Comparison of ENCODE assay signal across 20 mouse cellular contexts in the genomic region with DNA sequence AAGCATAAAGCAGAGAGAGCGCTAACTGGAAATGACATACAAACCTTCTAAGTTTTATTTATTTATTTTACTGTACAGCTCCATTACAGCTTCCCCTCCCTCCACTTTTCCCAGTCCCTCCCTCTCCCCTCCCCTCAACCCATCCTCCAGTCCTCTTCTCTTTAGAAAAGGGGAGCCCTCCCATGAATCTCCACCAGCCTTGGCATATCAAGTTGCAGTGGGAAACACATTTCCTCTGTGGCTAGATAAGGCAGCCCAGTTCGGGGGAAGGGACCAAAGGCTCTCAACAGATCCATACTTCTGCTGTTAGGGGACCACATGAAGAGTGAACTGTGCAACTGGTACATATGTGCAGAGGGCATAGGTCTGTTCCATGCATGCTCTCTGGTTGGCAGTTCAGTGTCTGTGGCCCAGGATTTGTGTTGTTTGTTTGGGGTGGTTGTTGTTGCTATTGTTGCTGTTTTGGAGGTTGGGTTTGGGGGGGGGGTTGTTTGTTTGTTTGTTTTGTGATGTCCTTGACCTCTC.
"Had no signal": no experiment of that assay in that cellular context is flagged by ENCODE, and none has a peak within 500 bp of the region (broad histone marks: within the 10 kb centered on the region; RNA-seq: fewer than 3 reads in every experiment).

No protein-coding gene starts in this region.

- DNase-seq: kidney, adult 11 months; kidney, adult 9 months; layer of hippocampus, adult 9-11 months; liver, postnatal 0 days; lung, embryonic 14.5 days; retina, postnatal 1 day; right cerebral cortex, postnatal 25 days; spleen, adult 18-20 months; thymus, postnatal 25 days had no signal

- H3K9ac ChIP-seq: limb, embryonic 13.5 days; liver, embryonic 14.5 days; liver, postnatal 0 days; lung, embryonic 14.5 days; midbrain, embryonic 12.5 days; neural tube, embryonic 13.5 days; stomach, embryonic 15.5 days had no signal

- H3K9me3 ChIP-seq: limb, embryonic 10.5 days; limb, embryonic 13.5 days; midbrain, embryonic 12.5 days; neural tube, embryonic 13.5 days; stomach, embryonic 15.5 days had no signal

- H3K36me3 ChIP-seq: limb, embryonic 10.5 days; limb, embryonic 13.5 days; midbrain, embryonic 12.5 days; neural tube, embryonic 13.5 days; stomach, embryonic 15.5 days had no signal

- ATAC-seq: liver, postnatal 0 days; lung, postnatal 0 days; midbrain, embryonic 16.5 days had no signal

- H3K4me1 ChIP-seq: limb, embryonic 10.5 days; limb, embryonic 13.5 days; midbrain, embryonic 12.5 days; neural tube, embryonic 13.5 days; stomach, embryonic 15.5 days had no signal

- H3K4me3 ChIP-seq: layer of hippocampus, adult 2 months; limb, embryonic 10.5 days; limb, embryonic 13.5 days; midbrain, embryonic 12.5 days; myocyte; neural tube, embryonic 13.5 days; stomach, embryonic 15.5 days had no signal

- H3K27ac ChIP-seq: layer of hippocampus, adult 2 months; limb, embryonic 10.5 days; limb, embryonic 13.5 days; liver, embryonic 14.5 days; macrophage; midbrain, embryonic 12.5 days; neural tube, embryonic 13.5 days; stomach, embryonic 15.5 days had no signal

- H3K4me2 ChIP-seq: limb, embryonic 13.5 days; lung, embryonic 14.5 days; midbrain, embryonic 12.5 days; neural tube, embryonic 13.5 days; stomach, embryonic 15.5 days had no signal

- H3K27me3 ChIP-seq: limb, embryonic 13.5 days; midbrain, embryonic 12.5 days; neural tube, embryonic 13.5 days; stomach, embryonic 15.5 days had no signal
